Mouse (Mus musculus): ENCODE measurements at regions not wholly inside any gene's neighbourhood (a gene's known extent, or its start where the extent isn't known, plus 50 kb on each side); places are given as distances from the start of the nearest gene placed in this dataset.
A peak's percentile ranks its signal among the peaks of the same experiment; 100 is the strongest.

GRCm38 (mm10) chr6:145302907-145303640 lies 53.0 kb upstream of the Kras start:
- 51% methylated on average over 22 of the region's 22 CpGs for WGBS
- Histone ChIP-seq H3K4me3 (ENCODE audit: low read depth, low read length) (0 out of 2 replicates have a peak overlapping the region, but pooled peaks have one; percentile 6), H3K27me3 (ENCODE audit: insufficient read depth, low read length) (no peaks in the 10 kb centered on the region), H3K4me1 (ENCODE audit: insufficient read depth, low read length) (peaks cover 7% of the 10 kb centered on the region), H3K36me3 (ENCODE audit: insufficient read depth, low read length) (no peaks in the 10 kb centered on the region), H3K9me3 (ENCODE audit: low read length) (no peaks in the 10 kb centered on the region), H3K9ac (replicated peaks; ENCODE audit: low read length, poor library complexity, severe bottlenecking) (no peak overlapping the region), H3K27ac (ENCODE audit: low read depth, low read length) (peak overlapping the region; percentile 43; the same call in 1 of the 2 replicates), H3K4me2 (ENCODE audit: low read depth, low read length, poor library complexity, severe bottlenecking) (peak overlapping the region; percentile 32)
- ATAC-seq (ENCODE audit: low FRiP score) = no peak
- DNase-seq (ENCODE audit: low spot score) = peak; percentile 9
- no peak for TF ChIP-seq CTCF (IDR thresholded peaks at IDR 0.05)

DNA sequence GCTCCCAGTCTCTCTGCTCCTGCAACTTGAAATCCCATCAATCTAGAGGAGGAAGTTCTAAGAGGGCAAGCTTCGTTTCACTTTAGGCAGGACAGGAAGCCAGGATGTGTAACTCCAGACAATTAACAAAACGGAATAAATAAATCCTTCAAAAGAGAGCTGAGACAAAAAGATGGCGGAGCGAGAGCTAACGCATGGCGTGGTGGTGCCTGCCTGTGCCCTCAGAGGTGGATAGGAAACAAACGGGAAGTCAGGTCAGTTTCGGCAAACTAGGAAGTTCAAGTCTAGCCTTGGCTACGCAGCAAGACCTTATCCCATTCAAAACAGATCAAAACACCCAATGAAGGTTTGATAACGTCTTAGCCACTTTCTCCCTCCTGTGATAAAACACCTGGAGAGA lies 52.1 kb upstream of the Kras start:
- Histone ChIP-seq H3K9ac (replicated peaks; ENCODE audit: low read length, poor library complexity, severe bottlenecking) (no peak overlapping the region), H3K4me2 (ENCODE audit: low read depth, low read length, poor library complexity, severe bottlenecking) (no peak overlapping the region), H3K4me3 (ENCODE audit: low read depth, low read length) (no peak overlapping the region), H3K27me3 (ENCODE audit: insufficient read depth, low read length) (no peaks in the 10 kb centered on the region), H3K36me3 (ENCODE audit: insufficient read depth, low read length) (no peaks in the 10 kb centered on the region), H3K27ac (ENCODE audit: low read depth, low read length) (no peak overlapping the region), H3K9me3 (ENCODE audit: low read length) (no peaks in the 10 kb centered on the region), H3K4me1 (ENCODE audit: insufficient read depth, low read length) (peaks cover 7% of the 10 kb centered on the region)
- no peak for DNase-seq (ENCODE audit: low spot score)
- no peak for TF ChIP-seq CTCF (IDR thresholded peaks at IDR 0.05)
- WGBS = 91% methylated on average over 10 of the region's 10 CpGs
- no peak for ATAC-seq (ENCODE audit: low FRiP score)

- Histone ChIP-seq H3K4me1 (ENCODE audit: insufficient read depth, low read length) (peaks cover 7% of the 10 kb centered on the region), H3K9ac (replicated peaks; ENCODE audit: low read length, poor library complexity, severe bottlenecking) (no peak overlapping the region), H3K36me3 (ENCODE audit: insufficient read depth, low read length) (no peaks in the 10 kb centered on the region), H3K4me3 (ENCODE audit: low read depth, low read length) (no peak overlapping the region), H3K27me3 (ENCODE audit: insufficient read depth, low read length) (no peaks in the 10 kb centered on the region), H3K4me2 (ENCODE audit: low read depth, low read length, poor library complexity, severe bottlenecking) (no peak overlapping the region), H3K27ac (ENCODE audit: low read depth, low read length) (no peak overlapping the region), H3K9me3 (ENCODE audit: low read length) (no peaks in the 10 kb centered on the region)
- DNase-seq (ENCODE audit: low spot score) (peak; percentile 67), ATAC-seq (ENCODE audit: low FRiP score) (peak; percentile 39; the same call in 1 of the 2 replicates)
- 48% methylated on average over 6 of the region's 6 CpGs for WGBS
- TF ChIP-seq CTCF (IDR thresholded peaks at IDR 0.05) = no peak
Measured at GRCm38 (mm10) chr6:145300266-145300858, 50.3 kb upstream of the Kras start.

Data from midbrain, postnatal 0 days (tissue).